Mouse (Mus musculus) ES-E14 (cell line): ENCODE data around the gene Ccl3.

Source experiments
- CHD2 ChIP-seq: IDR thresholded peaks from 2 replicates; pipeline ENCODE4 v1.6.1; 2014; ENCODE audit warnings: mild to moderate bottlenecking, low read depth, low read length, inconsistent platforms
- MAFK ChIP-seq: IDR thresholded peaks from 2 replicates; pipeline ENCODE4 v1.6.1; 2014; ENCODE audit warnings: mild to moderate bottlenecking, low read depth, low read length, inconsistent platforms; ENCODE audit not compliant: insufficient read depth
- ZC3H11A ChIP-seq: IDR thresholded peaks from 2 replicates; pipeline ENCODE4 v1.6.1; 2012; ENCODE audit warnings: low read depth, mild to moderate bottlenecking, inconsistent platforms, low read length, borderline replicate concordance
- ZNF384 ChIP-seq: IDR thresholded peaks from 2 replicates; pipeline ENCODE4 v1.6.1; 2012; ENCODE audit warnings: low read depth, low read length, inconsistent platforms

DNA sequence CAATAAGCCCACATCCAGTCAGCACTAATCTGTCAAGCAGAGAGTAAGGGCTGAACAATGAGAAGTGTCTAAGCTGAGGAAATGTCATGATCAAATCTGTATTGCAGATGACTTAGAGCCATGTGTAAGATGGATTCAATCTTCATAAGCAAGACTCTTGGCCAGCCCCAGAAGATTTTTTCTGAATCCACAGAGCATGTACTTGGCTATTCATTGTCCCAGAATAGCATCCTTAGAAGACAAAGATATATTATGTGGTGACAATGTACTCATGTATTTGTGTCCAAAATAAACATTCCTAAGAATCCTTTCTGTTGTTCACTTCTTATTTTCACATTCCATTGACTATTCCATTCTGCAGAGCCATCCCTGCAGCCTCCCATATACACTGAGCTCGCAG lies 40.8 kb upstream of the Ccl3 start:
- no peak for TF ChIP-seq CHD2
- TF ChIP-seq MAFK, result no peak
- TF ChIP-seq ZNF384, result no peak
- TF ChIP-seq ZC3H11A, result no peak
